Mouse (Mus musculus) cerebellum, postnatal 10 days (tissue): ENCODE measurements at regions not wholly inside any gene's neighbourhood (a gene's known extent, or its start where the extent isn't known, plus 50 kb on each side); places are given as distances from the start of the nearest gene placed in this dataset.
"Not testable (repeated sequence)": the region's sequence is repeated elsewhere in the genome, so short reads cannot be mapped to it uniquely, and the experiment has no call there.

Experiments used
- DNase-seq, 2 experiments: peaks; one replicate each; pipeline ENCODE4 v3.0.0; 2021; ENCODE audit warnings: mixed read lengths in 2 of 2

- peak; percentile 15 to 17 for DNase-seq
Observed at GRCm38 (mm10) chr14:45807767-45808166, 149.8 kb upstream of the Ddhd1 start.

- peak in 1 of 2 experiments; percentile 3 for DNase-seq
Observed at GRCm38 (mm10) chr14:45809491-45809890, 151.5 kb upstream of the Ddhd1 start.

- DNase-seq: no peak
Observed at GRCm38 (mm10) chr14:45810101-45810500, 152.2 kb upstream of the Ddhd1 start.

- DNase-seq: no peak
Observed at GRCm38 (mm10) chr14:45810630-45811029, 152.7 kb upstream of the Ddhd1 start.

DNA sequence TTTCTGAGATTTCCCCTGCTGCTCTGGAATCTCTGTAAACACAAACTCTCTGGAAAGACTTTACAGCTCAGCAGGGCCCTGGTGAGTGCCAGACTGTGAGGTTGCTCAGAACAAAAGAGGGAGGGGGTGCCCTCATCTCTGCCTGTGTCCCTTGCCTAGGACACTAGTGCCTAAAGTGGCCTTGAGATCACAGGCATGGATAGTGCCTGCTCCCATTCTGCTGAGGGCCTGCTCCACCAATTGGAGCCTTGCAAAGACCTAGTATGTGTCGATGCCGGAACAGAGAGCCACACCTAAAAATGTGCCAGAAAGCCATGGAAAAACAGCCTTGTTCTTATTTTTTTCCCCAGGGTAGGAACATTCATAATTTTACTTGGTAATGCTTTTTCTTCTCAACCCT, 157.7 kb upstream of the Ddhd1 start:
- peak in 1 of 2 experiments; percentile 24 for DNase-seq

DNA sequence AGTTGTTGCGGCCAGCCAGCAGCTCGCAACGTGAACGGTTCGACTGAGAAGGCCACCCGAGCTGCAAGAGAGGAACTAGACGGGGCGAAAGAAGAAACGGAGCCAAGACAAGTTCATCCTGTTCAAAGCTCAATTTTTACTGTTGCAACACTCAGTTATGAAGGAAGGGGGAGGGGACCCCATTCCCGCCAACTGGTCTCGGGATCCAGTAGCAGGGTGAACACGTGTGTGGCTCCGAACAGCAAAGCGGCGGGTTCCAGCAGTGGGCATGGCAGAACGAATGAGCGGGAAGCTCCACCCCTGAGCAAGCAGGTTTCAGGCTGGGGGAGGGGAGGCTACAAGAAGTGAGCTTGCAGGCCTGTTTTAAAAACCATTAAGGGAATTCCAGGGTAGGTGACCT, 158.7 kb upstream of the Ddhd1 start:
- DNase-seq: not testable (repeated sequence)

DNA sequence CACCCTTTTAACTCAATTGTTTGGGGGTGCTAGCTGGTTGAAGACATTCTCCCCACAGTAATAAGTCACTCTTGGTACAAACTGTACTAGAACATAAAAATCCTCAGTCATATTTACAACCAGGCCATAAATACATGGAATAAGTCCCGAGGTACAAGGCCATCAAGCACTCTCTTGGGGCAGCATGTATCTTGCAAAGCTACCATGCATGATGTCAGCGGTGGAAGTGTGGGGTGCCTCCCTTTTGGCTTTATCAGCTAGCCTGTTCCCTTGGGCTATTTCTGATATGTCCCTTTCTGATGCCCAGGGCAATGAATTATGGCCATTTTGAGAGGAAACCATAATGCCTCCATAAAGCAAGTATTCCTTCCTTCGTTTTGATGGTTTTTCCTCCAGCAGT, 159.8 kb upstream of the Ddhd1 start:
- no peak for DNase-seq

- no peak for DNase-seq
Observed at GRCm38 (mm10) chr14:45824601-45825000, 166.7 kb upstream of the Ddhd1 start.

GRCm38 (mm10) chr14:45826023-45826422, 168.1 kb upstream of the Ddhd1 start:
- DNase-seq: no peak

DNA sequence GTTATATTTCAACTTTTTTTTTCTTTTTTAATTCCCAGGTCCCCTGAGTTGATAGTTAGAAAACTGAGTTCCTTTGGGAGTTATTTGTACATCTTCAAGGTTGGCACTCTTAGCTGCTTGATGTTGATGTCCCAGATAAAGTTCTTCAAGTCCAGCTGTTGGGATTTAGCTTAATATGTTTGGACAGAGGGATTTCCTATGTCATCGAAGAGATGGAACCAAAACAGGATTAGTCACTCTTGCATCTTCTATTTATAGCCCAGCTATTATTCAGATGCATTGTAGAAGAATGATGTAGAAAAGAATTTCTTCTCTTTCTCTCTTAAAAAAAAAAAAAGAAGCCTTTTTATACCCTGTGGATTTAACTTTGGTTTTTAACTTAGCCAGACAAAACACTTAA, 169.2 kb upstream of the Ddhd1 start:
- no peak for DNase-seq

- DNase-seq: no peak
Observed at GRCm38 (mm10) chr14:45830457-45830856, 172.5 kb upstream of the Ddhd1 start.

DNA sequence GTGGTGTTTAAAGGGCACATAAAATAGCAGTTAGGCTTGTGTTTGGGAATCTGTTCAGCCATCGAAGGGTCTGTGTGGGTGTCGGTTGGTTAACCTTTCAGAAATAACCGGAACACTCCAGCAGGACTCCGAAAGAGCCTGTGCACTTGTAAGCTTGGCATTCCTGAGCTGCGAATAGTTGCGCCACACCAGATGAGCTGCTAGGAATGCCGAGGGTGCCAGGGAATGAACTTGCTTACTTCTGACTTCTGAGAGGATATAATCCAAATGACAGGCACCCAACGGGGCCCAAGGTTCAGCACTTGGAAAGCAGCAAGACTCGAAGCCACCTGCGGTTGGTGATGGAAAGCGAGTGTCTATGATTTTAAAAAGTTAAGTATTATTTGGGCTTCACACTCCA, 179.1 kb upstream of the Ddhd1 start:
- no peak for DNase-seq

DNA sequence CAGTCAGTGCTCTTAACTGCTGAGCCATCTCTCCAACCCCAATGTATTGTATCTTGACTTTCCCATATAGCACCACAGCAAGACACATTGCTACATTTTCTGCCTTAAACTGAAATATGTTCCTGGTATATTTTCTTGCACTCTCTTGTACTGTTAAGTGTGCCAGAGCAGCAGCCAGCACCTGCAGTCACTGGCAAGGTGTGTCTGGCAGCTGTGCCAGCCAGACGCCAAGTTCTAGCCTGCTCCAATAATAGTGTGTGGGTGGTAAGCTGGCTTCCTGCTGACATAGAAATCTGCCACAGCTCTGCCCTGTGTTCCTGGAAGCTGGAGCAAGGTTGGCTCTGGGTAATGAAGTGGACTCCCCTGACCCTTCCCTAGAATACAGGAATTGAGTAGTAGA, 185.9 kb upstream of the Ddhd1 start:
- peak; percentile 12 to 29 for DNase-seq

- peak in 1 of 2 experiments; percentile 3 for DNase-seq
Observed at GRCm38 (mm10) chr14:45850588-45850987, 192.6 kb upstream of the Ddhd1 start.

GRCm38 (mm10) chr14:45878428-45878827, 220.5 kb upstream of the Ddhd1 start:
- peak; percentile 68 to 74 for DNase-seq

GRCm38 (mm10) chr14:45920783-45921182, 262.8 kb upstream of the Ddhd1 start:
- DNase-seq: no peak

DNA sequence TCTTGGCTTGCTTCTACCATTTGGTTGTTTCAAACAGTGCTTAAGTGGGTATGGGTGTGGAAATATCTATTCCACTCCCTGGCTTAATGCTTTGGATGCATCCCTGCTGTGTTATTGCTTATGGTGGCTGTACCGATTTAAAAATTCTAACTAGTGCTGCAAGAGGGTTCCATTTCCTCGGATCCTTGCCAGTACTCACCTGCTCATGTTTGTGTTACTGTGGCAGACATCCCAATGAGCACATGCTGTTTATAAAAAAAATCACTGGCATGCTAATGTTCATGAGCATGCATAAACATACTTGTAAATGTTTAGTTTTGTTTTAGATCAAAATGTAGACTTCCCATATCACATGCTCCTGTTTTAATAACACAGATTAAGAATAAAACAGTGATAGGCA, 285.6 kb upstream of the Ddhd1 start:
- DNase-seq: no peak

- DNase-seq: no peak
Observed at GRCm38 (mm10) chr14:45944101-45944500, 286.2 kb upstream of the Ddhd1 start.

GRCm38 (mm10) chr14:45944506-45944905, 286.6 kb upstream of the Ddhd1 start:
- no peak for DNase-seq

GRCm38 (mm10) chr14:45956624-45957023, 298.7 kb upstream of the Ddhd1 start:
- DNase-seq: no peak

GRCm38 (mm10) chr14:45962474-45962873, 304.5 kb upstream of the Ddhd1 start:
- DNase-seq: no peak

DNA sequence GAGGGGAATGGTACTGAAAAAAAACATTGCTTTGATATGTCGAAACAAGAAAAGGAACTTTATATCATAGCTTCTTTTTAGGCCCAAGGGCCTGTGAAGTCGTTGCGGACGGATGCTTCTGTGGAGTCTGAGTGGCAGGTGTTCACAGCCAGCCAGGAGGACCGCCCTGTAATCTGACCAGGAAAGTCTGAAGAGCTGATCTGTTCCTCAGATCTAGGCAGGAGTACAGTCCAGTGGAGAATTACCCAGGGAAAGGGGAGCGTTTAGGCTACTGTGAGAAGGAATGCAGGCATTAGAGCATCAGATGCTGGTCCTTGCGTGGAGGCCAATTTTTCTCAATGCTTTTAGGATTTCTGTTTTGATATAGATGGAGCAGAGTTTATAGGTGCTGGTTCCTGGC, 306.1 kb upstream of the Ddhd1 start:
- no peak for DNase-seq

GRCm38 (mm10) chr14:45983206-45983857, 325.4 kb upstream of the Ddhd1 start:
- peak in 1 of 2 experiments; percentile 7 for DNase-seq

- peak; percentile 10 to 12 for DNase-seq
Observed at GRCm38 (mm10) chr14:45984135-45984892, 326.4 kb upstream of the Ddhd1 start.
